Mouse (Mus musculus): Measurements from ENCODE around the gene Ccdc85b.
"Not testable (repeated sequence)": the region's sequence is repeated elsewhere in the genome, so short reads cannot be mapped to it uniquely, and the experiment has no call there.

The Ccdc85b gene

GRCm38 (mm10) chr19:5457746-5458442 lies at the start of gene Ccdc85b:
Ccdc85b (minus strand) TSS chr19:5457894.
- DNase-seq (ENCODE audit: low spot score in 2 of 2) = no peak

- no peak for DNase-seq (ENCODE audit: low spot score in 2 of 2)
Measured at GRCm38 (mm10) chr19:5503687-5504086, 46.0 kb upstream of the Ccdc85b start, which contains the start of gene 1700020D05Rik. 1700020D05Rik (minus strand) TSS chr19:5503787.

DNA sequence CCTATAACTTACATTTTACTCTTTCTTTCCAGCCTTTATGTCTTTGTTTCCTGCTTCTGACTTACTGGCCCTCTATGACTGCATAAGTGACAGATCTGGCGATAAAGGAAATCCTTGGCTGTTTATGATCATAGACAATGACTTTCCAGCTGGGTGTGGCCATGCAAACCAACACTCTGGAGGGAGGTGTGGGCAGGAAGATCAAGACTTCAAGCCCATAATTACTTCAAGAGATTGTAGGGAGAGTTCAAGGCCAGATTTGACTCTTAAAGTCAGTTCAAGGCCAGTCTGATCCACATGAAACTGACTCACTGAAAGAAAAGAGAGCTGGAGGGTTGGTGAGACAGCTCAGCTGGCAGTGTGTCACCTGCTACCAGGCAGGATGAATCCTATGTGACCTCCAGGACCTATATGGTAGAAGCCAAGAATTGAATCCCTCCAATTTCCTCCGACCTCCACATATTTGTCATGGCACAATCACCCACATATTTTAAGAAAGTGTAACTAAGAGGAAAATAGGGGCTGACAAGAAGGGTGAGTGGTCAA lies 42.7 kb upstream of the Ccdc85b start:
- DNase-seq (ENCODE audit: low spot score in 2 of 2) = no peak

- no peak for DNase-seq (ENCODE audit: low spot score in 2 of 2)
Measured at GRCm38 (mm10) chr19:5496052-5496370, 38.3 kb upstream of the Ccdc85b start.

DNA sequence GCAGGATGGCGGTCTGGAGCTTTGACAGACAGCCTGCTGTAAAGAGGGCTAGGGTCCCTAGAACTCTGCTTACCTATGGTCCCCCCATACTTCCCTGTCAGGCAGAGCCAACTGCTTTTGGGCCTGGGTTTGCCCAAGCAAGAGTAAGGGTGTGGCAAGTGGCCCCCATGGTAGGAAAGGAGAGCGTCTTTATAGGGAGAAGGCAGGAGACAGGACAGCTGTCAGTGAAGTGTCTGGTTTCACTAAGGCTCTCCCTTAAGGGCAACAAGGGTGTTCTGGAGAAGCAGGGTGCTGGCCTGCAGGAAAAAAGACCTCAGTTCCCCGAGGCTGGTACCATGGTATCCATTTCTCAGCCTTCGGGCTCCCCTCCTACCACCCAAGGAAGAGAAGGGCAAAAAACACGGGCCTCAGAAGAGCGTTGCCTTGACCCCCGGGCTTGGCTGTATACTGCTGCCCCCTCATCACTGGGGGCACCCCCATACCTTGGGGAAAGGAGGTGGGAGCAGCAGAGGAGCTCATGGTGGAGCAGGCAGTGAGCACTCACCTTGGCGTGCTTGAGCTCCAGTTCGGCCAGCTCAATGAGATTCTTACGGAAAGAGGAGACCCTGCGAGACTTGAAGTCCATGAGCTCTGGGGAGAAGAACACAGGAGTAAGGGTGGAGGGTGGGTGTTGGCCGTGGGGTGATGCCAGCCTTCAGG lies 37.8 kb upstream of the Ccdc85b start:
- no peak for DNase-seq (ENCODE audit: low spot score in 2 of 2)

- DNase-seq (ENCODE audit: low spot score in 2 of 2) = no peak
Measured at GRCm38 (mm10) chr19:5494314-5494713, 36.6 kb upstream of the Ccdc85b start.

- DNase-seq (ENCODE audit: low spot score in 2 of 2) = not testable (repeated sequence)
Measured at GRCm38 (mm10) chr19:5493301-5493721, 35.6 kb upstream of the Ccdc85b start.

DNA sequence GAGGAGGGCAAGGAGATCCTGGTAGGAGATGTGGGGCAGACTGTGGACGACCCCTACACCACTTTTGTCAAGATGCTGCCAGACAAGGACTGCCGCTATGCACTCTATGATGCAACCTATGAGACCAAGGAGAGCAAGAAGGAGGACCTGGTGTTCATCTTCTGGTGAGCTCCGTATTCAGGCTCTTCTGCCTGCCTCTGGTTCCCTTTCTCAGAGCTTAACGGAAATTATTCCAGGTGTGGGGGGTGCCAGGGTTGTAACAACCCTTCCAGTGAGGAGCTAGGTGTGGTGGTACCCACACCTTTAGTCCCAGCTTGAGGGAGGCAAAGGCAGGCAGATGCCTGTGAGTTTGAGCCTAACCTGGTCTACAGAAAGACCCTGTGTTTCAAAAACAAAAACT lies 34.9 kb upstream of the Ccdc85b start:
- DNase-seq (ENCODE audit: low spot score in 2 of 2) = no peak

DNA sequence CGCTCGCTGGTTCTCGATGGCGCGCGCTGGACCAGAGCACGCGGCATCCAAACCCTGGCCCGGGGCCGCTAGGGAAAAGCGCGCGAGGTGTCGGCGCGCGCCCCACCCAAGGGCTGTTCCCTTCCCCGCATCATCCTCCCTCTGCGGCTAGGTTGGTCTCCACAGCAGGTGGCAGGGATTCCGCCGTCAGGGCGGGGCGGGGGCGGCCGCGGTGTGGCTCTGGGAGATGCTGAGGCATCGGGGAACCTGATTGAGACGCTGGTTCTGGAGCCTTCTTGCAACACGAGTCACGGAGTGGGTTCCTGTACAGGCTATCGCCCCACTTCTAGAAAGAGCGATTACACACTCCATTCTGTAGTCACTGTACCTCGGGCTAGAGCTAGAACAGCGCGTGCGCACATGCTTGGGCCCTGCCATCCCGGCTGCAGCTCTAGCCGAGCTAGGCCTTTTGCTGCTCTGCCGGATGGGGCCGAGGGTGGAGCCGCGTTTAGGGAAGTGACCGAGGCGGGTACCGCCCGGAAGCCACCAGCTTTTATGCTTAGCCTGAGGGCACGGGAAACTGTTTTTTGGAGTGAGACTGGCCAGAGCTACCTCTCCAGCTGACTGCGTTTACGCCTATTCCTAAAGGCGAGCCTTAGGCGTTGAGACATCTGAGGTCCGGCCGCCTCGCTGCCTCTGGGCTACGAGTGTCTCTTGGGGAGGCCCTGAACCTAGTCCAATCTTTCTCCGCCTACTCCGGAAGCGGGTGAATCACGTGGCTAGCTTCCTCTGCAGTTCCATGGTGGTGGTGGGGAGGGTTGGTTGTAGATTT lies 33.4 kb upstream of the Ccdc85b start:
- DNase-seq (ENCODE audit: low spot score in 2 of 2) = peak; percentile 68 to 79

DNA sequence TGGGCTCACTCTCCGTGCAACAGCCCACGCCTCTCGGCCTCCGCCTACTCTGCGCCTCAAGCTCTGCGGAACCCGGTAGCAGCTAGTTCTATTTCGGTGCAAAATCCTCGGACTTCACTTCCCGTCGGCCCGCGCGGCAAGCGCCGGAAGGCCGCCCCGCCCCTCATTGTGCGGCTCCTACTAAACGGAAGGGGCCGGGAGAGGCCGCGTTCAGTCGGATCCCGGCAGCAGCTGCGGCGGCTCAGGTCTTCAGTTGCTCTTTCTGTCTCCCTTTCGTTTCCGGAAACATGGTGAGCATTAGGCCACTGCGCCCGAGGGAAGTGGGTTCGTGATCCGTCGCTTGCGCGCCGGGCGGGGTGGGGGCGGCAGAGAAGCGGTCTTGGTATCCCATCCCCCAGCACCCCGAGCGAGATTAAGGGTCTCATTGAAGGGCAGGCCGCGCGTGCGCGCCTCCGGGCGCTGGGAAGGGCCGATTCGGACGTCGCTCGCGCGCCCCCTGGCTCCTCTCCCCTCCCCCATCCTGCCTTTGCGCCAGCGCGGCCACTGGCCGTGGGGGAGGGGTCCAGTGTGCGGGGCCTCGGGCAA lies 32.7 kb upstream of the Ccdc85b start, which contains the start of gene Cfl1:
Cfl1 (plus strand) TSS at position 143 of the 585 bp plus-strand sequence.
- DNase-seq (ENCODE audit: low spot score in 2 of 2) = peak; percentile 86 to 90

GRCm38 (mm10) chr19:5489721-5490120 lies 32.0 kb upstream of the Ccdc85b start:
- peak in 1 of 2 experiments; percentile 7 for DNase-seq (ENCODE audit: low spot score in 2 of 2)

DNA sequence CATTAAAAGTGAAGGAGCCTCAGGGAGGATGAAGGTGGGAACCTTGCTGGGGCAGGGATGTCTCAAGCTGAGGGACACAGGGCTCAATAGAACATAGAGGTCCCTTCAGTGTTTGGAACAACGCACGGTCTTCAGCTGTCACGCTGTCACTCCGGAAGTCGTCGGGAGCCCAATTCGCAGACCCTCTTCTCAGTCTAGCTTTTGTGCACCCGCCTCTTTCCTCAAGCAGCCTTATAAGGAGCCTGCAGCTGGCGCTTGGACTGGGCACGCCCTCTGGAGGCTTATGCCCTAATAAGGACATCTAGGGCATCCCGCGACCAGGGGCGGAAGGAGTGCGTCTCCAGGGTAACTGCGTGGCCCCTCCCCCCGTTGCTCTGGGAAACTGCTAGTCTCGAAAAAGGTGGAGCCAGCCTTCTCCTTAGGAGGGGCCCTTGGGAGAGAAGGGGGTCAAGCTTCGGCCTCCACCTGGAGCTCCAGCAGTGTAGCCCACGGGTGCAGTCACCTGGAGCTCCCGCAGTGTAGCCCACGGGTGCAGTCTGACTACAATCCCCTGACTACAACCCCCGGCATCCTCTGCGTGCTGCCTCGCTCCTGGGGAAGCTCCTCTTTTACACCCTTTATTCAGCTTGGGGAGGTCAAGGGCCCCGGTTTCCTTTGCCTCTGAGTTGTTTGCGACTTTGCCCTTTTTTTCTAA lies 31.3 kb upstream of the Ccdc85b start:
- DNase-seq (ENCODE audit: low spot score in 2 of 2) = peak; percentile 95 to 96

GRCm38 (mm10) chr19:5487768-5488550 lies 30.3 kb upstream of the Ccdc85b start, which contains the start of gene Mus81:
Mus81 (minus strand) TSS chr19:5488402.
- DNase-seq (ENCODE audit: low spot score in 2 of 2) = peak; percentile 92 to 96

GRCm38 (mm10) chr19:5486771-5487170 lies 29.1 kb upstream of the Ccdc85b start:
- no peak for DNase-seq (ENCODE audit: low spot score in 2 of 2)

DNA sequence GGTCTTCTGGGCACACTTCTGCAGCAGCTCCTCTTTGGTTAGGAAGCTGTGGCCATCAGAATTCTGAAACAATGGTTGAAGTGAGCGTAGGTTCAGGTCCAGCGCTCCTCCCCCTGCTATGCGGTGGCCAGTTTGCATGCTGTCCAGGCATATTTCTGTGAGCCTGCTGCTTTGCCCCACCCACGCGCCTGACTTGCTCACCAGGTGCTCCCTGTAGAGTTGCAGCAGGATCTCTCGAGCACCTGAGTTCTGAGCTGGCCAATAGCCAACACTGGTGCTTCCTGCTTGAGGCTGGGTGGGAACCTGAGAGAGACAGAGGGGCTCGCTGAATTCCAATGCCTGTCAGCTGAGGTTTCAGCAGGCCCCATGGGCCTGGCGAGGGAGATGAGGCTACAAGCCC lies 28.6 kb upstream of the Ccdc85b start:
- no peak for DNase-seq (ENCODE audit: low spot score in 2 of 2)

GRCm38 (mm10) chr19:5485821-5486220 lies 28.1 kb upstream of the Ccdc85b start:
- DNase-seq (ENCODE audit: low spot score in 2 of 2) = no peak

DNA sequence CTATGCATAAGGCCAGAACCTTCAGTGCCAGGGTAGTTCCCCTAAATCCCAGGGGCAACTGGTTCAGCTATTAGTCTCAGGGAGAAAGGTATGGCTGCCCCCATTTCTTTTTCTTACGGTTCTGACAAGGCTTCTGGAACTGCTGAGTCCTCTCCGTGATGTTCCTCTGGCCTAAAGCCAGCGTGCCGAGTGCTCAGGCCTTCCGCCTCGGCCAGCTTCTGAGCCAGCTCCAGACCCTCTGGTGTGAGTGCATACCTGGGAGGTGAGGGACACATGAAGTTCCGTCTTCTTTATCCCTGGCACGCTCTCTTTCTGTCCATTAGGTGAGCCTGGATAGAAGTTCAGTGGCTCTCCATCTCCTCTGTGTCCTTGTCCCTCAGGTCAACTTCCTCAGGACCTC lies 27.7 kb upstream of the Ccdc85b start:
- no peak for DNase-seq (ENCODE audit: low spot score in 2 of 2)

DNA sequence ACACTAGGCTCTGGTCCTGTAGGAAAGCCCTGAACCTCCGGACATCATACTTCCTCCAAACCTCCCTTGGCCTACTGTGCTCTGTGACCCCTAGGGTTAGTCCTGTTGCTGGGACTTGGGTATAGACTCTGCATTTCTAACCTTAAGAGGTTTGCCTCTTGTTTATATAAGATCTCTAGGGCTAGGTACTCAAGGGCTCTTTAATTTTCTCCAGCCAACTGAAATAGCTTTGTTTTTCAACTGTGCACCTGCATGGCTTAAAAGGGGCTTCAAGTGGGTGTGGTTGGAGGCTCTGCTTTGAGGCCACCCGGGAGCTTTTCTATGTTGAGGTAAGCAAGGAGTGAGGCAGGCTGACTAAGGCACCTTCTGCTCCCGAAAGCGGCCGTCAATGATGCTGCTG lies 26.8 kb upstream of the Ccdc85b start:
- DNase-seq (ENCODE audit: low spot score in 2 of 2) = no peak

GRCm38 (mm10) chr19:5483386-5484359 lies 26.0 kb upstream of the Ccdc85b start:
- DNase-seq (ENCODE audit: low spot score in 2 of 2) = no peak
